Mouse (Mus musculus) retina, embryonic 14.5 days (tissue): ENCODE measurements around the gene Tmem39b.

Experiments
- DNase-seq: peaks from one replicate; pipeline ENCODE4 v3.0.0-alpha.2; 2015; ENCODE audit warnings: low spot score

The Tmem39b gene

GRCm38 (mm10) chr4:129683901-129684493, 12.6 kb downstream of the Tmem39b start:
- no peak for DNase-seq

GRCm38 (mm10) chr4:129681837-129682236, 14.8 kb downstream of the Tmem39b start:
- DNase-seq = no peak

- no peak for DNase-seq
These were observed 23.7 kb downstream of the Tmem39b start for GRCm38 (mm10) chr4:129672878-129673449.

- peak; percentile 93 for DNase-seq
These were observed 24.4 kb downstream of the Tmem39b start, which contains the start of gene Kpna6 for GRCm38 (mm10) chr4:129672083-129672877. Gene Kpna6 (minus strand): TSS chr4:129672767.

GRCm38 (mm10) chr4:129671491-129672082, 25.1 kb downstream of the Tmem39b start:
- peak; percentile 75 for DNase-seq

GRCm38 (mm10) chr4:129662255-129662813, 34.3 kb downstream of the Tmem39b start:
- no peak for DNase-seq

GRCm38 (mm10) chr4:129661584-129661983, 35.1 kb downstream of the Tmem39b start:
- no peak for DNase-seq

- DNase-seq = no peak
These were observed 41.9 kb downstream of the Tmem39b start for GRCm38 (mm10) chr4:129654770-129655169.

- DNase-seq = no peak
These were observed 46.3 kb downstream of the Tmem39b start for GRCm38 (mm10) chr4:129650359-129650758.

- no peak for DNase-seq
These were observed 48.0 kb downstream of the Tmem39b start for GRCm38 (mm10) chr4:129648656-129649055.

- no peak for DNase-seq
These were observed 51.4 kb downstream of the Tmem39b start for GRCm38 (mm10) chr4:129645204-129645603.

- DNase-seq = no peak
These were observed 54.9 kb downstream of the Tmem39b start for GRCm38 (mm10) chr4:129641756-129642155.

GRCm38 (mm10) chr4:129640638-129641467, 55.8 kb downstream of the Tmem39b start, which contains the start of gene Txlna:
Gene Txlna (minus strand): TSS chr4:129641065.
- peak; percentile 98 for DNase-seq

- DNase-seq = no peak
These were observed 56.5 kb downstream of the Tmem39b start for GRCm38 (mm10) chr4:129640101-129640637.

- no peak for DNase-seq
These were observed 57.4 kb downstream of the Tmem39b start for GRCm38 (mm10) chr4:129639221-129639620.

GRCm38 (mm10) chr4:129633852-129634251, 62.8 kb downstream of the Tmem39b start:
- DNase-seq = no peak

- DNase-seq = no peak
These were observed 64.8 kb downstream of the Tmem39b start for GRCm38 (mm10) chr4:129631867-129632266.

GRCm38 (mm10) chr4:129630944-129631343, 65.7 kb downstream of the Tmem39b start:
- no peak for DNase-seq
